Mouse (Mus musculus): ENCODE data around the gene Agpat4.
A peak's percentile ranks its signal among the peaks of the same experiment; 100 is the strongest.
"Not testable (repeated sequence)": the region's sequence is repeated elsewhere in the genome, so short reads cannot be mapped to it uniquely, and the experiment has no call there.

Agpat4 gene

GRCm38 (mm10) chr17:12122262-12122661 is 3.8 kb downstream of the Agpat4 start:
- not testable (repeated sequence) for DNase-seq (ENCODE audit: low read depth, low spot score)

- DNase-seq (ENCODE audit: low read depth, low spot score), result no peak
Measured at GRCm38 (mm10) chr17:12123168-12123567, 4.7 kb downstream of the Agpat4 start.

GRCm38 (mm10) chr17:12127056-12127455 is 8.6 kb downstream of the Agpat4 start:
- DNase-seq (ENCODE audit: low read depth, low spot score), result no peak

- DNase-seq (ENCODE audit: low read depth, low spot score), result no peak
Measured at GRCm38 (mm10) chr17:12128976-12129375, 10.5 kb downstream of the Agpat4 start.

GRCm38 (mm10) chr17:12131171-12131570 is 12.7 kb downstream of the Agpat4 start:
- DNase-seq (ENCODE audit: low read depth, low spot score), result no peak

- no peak for DNase-seq (ENCODE audit: low read depth, low spot score)
Measured at GRCm38 (mm10) chr17:12131581-12131980, 13.1 kb downstream of the Agpat4 start.

GRCm38 (mm10) chr17:12132904-12133303 is 14.4 kb downstream of the Agpat4 start:
- DNase-seq (ENCODE audit: low read depth, low spot score), result no peak

- DNase-seq (ENCODE audit: low read depth, low spot score), result no peak
Measured at GRCm38 (mm10) chr17:12133985-12134384, 15.5 kb downstream of the Agpat4 start.

GRCm38 (mm10) chr17:12134975-12135633 is 16.6 kb downstream of the Agpat4 start:
- no peak for DNase-seq (ENCODE audit: low read depth, low spot score)

GRCm38 (mm10) chr17:12138355-12138754 is 19.9 kb downstream of the Agpat4 start:
- DNase-seq (ENCODE audit: low read depth, low spot score), result no peak

- peak; percentile 42 for DNase-seq (ENCODE audit: low read depth, low spot score)
Measured at GRCm38 (mm10) chr17:12143948-12144364, 25.5 kb downstream of the Agpat4 start.

- DNase-seq (ENCODE audit: low read depth, low spot score), result peak; percentile 53
Measured at GRCm38 (mm10) chr17:12146132-12146681, 27.7 kb downstream of the Agpat4 start.

GRCm38 (mm10) chr17:12147830-12148229 is 29.3 kb downstream of the Agpat4 start:
- no peak for DNase-seq (ENCODE audit: low read depth, low spot score)

- no peak for DNase-seq (ENCODE audit: low read depth, low spot score)
Measured at GRCm38 (mm10) chr17:12149232-12149861, 30.8 kb downstream of the Agpat4 start.

GRCm38 (mm10) chr17:12150970-12151369 is 32.5 kb downstream of the Agpat4 start:
- no peak for DNase-seq (ENCODE audit: low read depth, low spot score)

GRCm38 (mm10) chr17:12154260-12154659 is 35.8 kb downstream of the Agpat4 start:
- DNase-seq (ENCODE audit: low read depth, low spot score), result no peak

- peak; percentile 80 for DNase-seq (ENCODE audit: low read depth, low spot score)
Measured at GRCm38 (mm10) chr17:12155236-12155635, 36.7 kb downstream of the Agpat4 start.

- no peak for DNase-seq (ENCODE audit: low read depth, low spot score)
Measured at GRCm38 (mm10) chr17:12155872-12156271, 37.4 kb downstream of the Agpat4 start.

- DNase-seq (ENCODE audit: low read depth, low spot score), result no peak
Measured at GRCm38 (mm10) chr17:12156661-12157060, 38.2 kb downstream of the Agpat4 start.

- no peak for DNase-seq (ENCODE audit: low read depth, low spot score)
Measured at GRCm38 (mm10) chr17:12157203-12157602, 38.7 kb downstream of the Agpat4 start.

GRCm38 (mm10) chr17:12159187-12160060 is 40.9 kb downstream of the Agpat4 start:
- no peak for DNase-seq (ENCODE audit: low read depth, low spot score)

GRCm38 (mm10) chr17:12160061-12160421 is 41.5 kb downstream of the Agpat4 start:
- no peak for DNase-seq (ENCODE audit: low read depth, low spot score)

Measured in telencephalon, adult 2 months (tissue).